Mouse (Mus musculus): ENCODE data around the gene Bbc3.

The Bbc3 gene

GRCm38 (mm10) chr7:16315222-16315759, 7.1 kb downstream of the Bbc3 start:
- DNase-seq (ENCODE audit: low spot score in 2 of 2) = no peak

- no peak for DNase-seq (ENCODE audit: low spot score in 2 of 2)
Measured at GRCm38 (mm10) chr7:16317094-16317493, 8.9 kb downstream of the Bbc3 start.

GRCm38 (mm10) chr7:16319216-16319615, 11.0 kb downstream of the Bbc3 start:
- DNase-seq (ENCODE audit: low spot score in 2 of 2) = no peak

- no peak for DNase-seq (ENCODE audit: low spot score in 2 of 2)
Measured at GRCm38 (mm10) chr7:16320479-16320878, 12.3 kb downstream of the Bbc3 start.

- DNase-seq (ENCODE audit: low spot score in 2 of 2) = peak in 1 of 2 experiments; percentile 23
Measured at GRCm38 (mm10) chr7:16324661-16325060, 16.5 kb downstream of the Bbc3 start.

GRCm38 (mm10) chr7:16325920-16326606, 17.9 kb downstream of the Bbc3 start:
- peak in 1 of 2 experiments; percentile 37 for DNase-seq (ENCODE audit: low spot score in 2 of 2)

- no peak for DNase-seq (ENCODE audit: low spot score in 2 of 2)
Measured at GRCm38 (mm10) chr7:16326607-16326971, 18.4 kb downstream of the Bbc3 start.

- DNase-seq (ENCODE audit: low spot score in 2 of 2) = no peak
Measured at GRCm38 (mm10) chr7:16329146-16329545, 21.0 kb downstream of the Bbc3 start.

GRCm38 (mm10) chr7:16337733-16338132, 29.5 kb downstream of the Bbc3 start:
- no peak for DNase-seq (ENCODE audit: low spot score in 2 of 2)

GRCm38 (mm10) chr7:16344598-16344997, 36.4 kb downstream of the Bbc3 start:
- DNase-seq (ENCODE audit: low spot score in 2 of 2) = no peak

- DNase-seq (ENCODE audit: low spot score in 2 of 2) = no peak
Measured at GRCm38 (mm10) chr7:16345297-16345696, 37.1 kb downstream of the Bbc3 start.

GRCm38 (mm10) chr7:16349999-16350398, 41.8 kb downstream of the Bbc3 start:
- DNase-seq (ENCODE audit: low spot score in 2 of 2) = no peak

- DNase-seq (ENCODE audit: low spot score in 2 of 2) = no peak
Measured at GRCm38 (mm10) chr7:16355854-16356594, 47.8 kb downstream of the Bbc3 start.

GRCm38 (mm10) chr7:16357602-16358001, 49.4 kb downstream of the Bbc3 start:
- DNase-seq (ENCODE audit: low spot score in 2 of 2) = no peak

- DNase-seq (ENCODE audit: low spot score in 2 of 2) = no peak
Measured at GRCm38 (mm10) chr7:16364319-16364718, 56.1 kb downstream of the Bbc3 start.

- DNase-seq (ENCODE audit: low spot score in 2 of 2) = no peak
Measured at GRCm38 (mm10) chr7:16364901-16365500, 56.8 kb downstream of the Bbc3 start.

- DNase-seq (ENCODE audit: low spot score in 2 of 2) = no peak
Measured at GRCm38 (mm10) chr7:16366133-16366646, 58.0 kb downstream of the Bbc3 start.

GRCm38 (mm10) chr7:16366669-16367068, 58.5 kb downstream of the Bbc3 start:
- DNase-seq (ENCODE audit: low spot score in 2 of 2) = no peak
